ENCODE assay signal across 10 mouse cellular contexts in the genomic region with DNA sequence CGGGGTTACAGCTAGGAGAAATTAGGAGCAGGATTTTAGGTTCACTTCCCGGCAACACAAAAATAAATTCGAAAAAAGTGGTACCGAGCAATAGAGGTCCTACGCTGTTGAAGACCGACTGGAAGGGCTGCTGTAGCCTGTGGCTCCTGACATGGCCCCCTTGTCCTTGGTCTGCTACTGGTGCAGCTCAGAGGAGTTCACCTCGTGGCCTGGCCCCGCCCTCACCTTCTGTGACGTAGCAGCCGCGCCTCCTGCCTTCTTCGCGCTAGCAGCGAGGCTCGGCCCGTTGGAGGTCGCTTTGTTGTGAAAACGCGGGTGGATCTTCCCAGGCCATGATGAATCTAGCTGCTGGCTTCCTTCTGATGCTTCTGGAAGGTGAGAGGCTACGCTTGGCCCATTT. TPM values are rescaled to one million over a fixed set of nuclear protein-coding genes. Genes with fewer than 3 reads are reported as not detected.
DNase-seq lines count a peak whose midpoint lies in the region; ATAC-seq and TF ChIP-seq lines count a peak whose summit lies in the region.
"Had no signal": no experiment of that assay in that cellular context is flagged by ENCODE, and none has a peak within 500 bp of the region (broad histone marks: within the 10 kb centered on the region; RNA-seq: fewer than 3 reads in every experiment).

A gene (plus strand): TSS at position 12 of the 400 bp plus-strand sequence.

- H3K27ac ChIP-seq in lung, embryonic 15.5 days, result no peak within 1 kb of the TSS
- no peak within 1 kb of the TSS for H3K27ac ChIP-seq in lung, postnatal 0 days (ENCODE audit: low read length)
- H3K27ac ChIP-seq in embryonic facial prominence, embryonic 10.5 days (replicated peaks), result no peak within 1 kb of the TSS
- H3K27ac ChIP-seq in hindbrain, embryonic 12.5 days, result no peak within 1 kb of the TSS
- H3K27ac ChIP-seq in neural tube, embryonic 14.5 days (ENCODE audit: low read depth, low read length), result no peak within 1 kb of the TSS

- no peak for TF ChIP-seq EP300 in lung, postnatal 0 days (IDR thresholded peaks at IDR 0.05)

- 33% methylated on average over 20 of the region's 20 CpGs for WGBS in lung, embryonic 15.5 days
- WGBS in lung, postnatal 0 days, result 38% methylated on average over 20 of the region's 20 CpGs
- WGBS in embryonic facial prominence, embryonic 10.5 days, result 27% methylated on average over 20 of the region's 20 CpGs
- WGBS in hindbrain, embryonic 12.5 days, result 38% methylated on average over 20 of the region's 20 CpGs
- 37% methylated on average over 20 of the region's 20 CpGs for WGBS in neural tube, embryonic 14.5 days

- no peak for TF ChIP-seq CTCF in lung, postnatal 0 days (IDR thresholded peaks at IDR 0.05)

- no peaks in the 10 kb centered on the region for H3K4me1 ChIP-seq in lung, embryonic 15.5 days
- H3K4me1 ChIP-seq in lung, postnatal 0 days (ENCODE audit: insufficient read depth, low read depth, low read length), result no peaks in the 10 kb centered on the region
- H3K4me1 ChIP-seq in embryonic facial prominence, embryonic 10.5 days, result peaks cover 5% of the 10 kb centered on the region
- H3K4me1 ChIP-seq in hindbrain, embryonic 12.5 days, result peaks cover 2% of the 10 kb centered on the region; the same call in 1 of the 2 replicates
- H3K4me1 ChIP-seq in neural tube, embryonic 14.5 days (ENCODE audit: control insufficient read depth, insufficient read depth, low read length), result no peaks in the 10 kb centered on the region

- H3K4me2 ChIP-seq in lung, embryonic 15.5 days, result no peak within 1 kb of the TSS
- no peak within 1 kb of the TSS for H3K4me2 ChIP-seq in lung, postnatal 0 days (replicated peaks; ENCODE audit: low read depth, low read length)
- no peak within 1 kb of the TSS for H3K4me2 ChIP-seq in hindbrain, embryonic 12.5 days (replicated peaks)
- H3K4me2 ChIP-seq in neural tube, embryonic 14.5 days (ENCODE audit: low read depth, low read length), result no peak within 1 kb of the TSS

- H3K36me3 ChIP-seq in lung, embryonic 15.5 days, result peaks cover 79% of the 10 kb centered on the region
- peaks cover 49% of the 10 kb centered on the region for H3K36me3 ChIP-seq in lung, postnatal 0 days (ENCODE audit: insufficient read depth, low read length)
- peaks cover 95% of the 10 kb centered on the region for H3K36me3 ChIP-seq in embryonic facial prominence, embryonic 10.5 days (replicated peaks)
- H3K36me3 ChIP-seq in hindbrain, embryonic 12.5 days, result peaks cover 92% of the 10 kb centered on the region
- peaks cover 73% of the 10 kb centered on the region for H3K36me3 ChIP-seq in neural tube, embryonic 14.5 days (ENCODE audit: control insufficient read depth, insufficient read depth, low read length)

- no peak within 1 kb of the TSS for H3K4me3 ChIP-seq in lung, embryonic 15.5 days
- no peak within 1 kb of the TSS for H3K4me3 ChIP-seq in lung, postnatal 0 days (ENCODE audit: low read depth, low read length)
- H3K4me3 ChIP-seq in embryonic facial prominence, embryonic 10.5 days, result no peak within 1 kb of the TSS
- H3K4me3 ChIP-seq in hindbrain, embryonic 12.5 days, result no peak within 1 kb of the TSS
- no peak within 1 kb of the TSS for H3K4me3 ChIP-seq in neural tube, embryonic 14.5 days (ENCODE audit: low read depth, low read length)

- no peak for ATAC-seq in lung, embryonic 15.5 days (ENCODE audit: borderline replicate concordance, extremely low read depth, low FRiP score, low TSS enrichment)
- ATAC-seq in lung, postnatal 0 days, result no peak
- no peak for ATAC-seq in hindbrain, embryonic 12.5 days (ENCODE audit: low FRiP score)
- ATAC-seq in neural tube, embryonic 14.5 days (ENCODE audit: low read depth), result 0 out of 2 replicates have a peak, but pooled peaks have one; percentile 32
- ATAC-seq in megakaryocyte, adult 5-6 weeks (ENCODE audit: poor library complexity, severe bottlenecking), result no peak

- H3K9ac ChIP-seq in lung, embryonic 15.5 days, result no peak within 1 kb of the TSS
- H3K9ac ChIP-seq in lung, postnatal 0 days (replicated peaks; ENCODE audit: low read depth), result no peak within 1 kb of the TSS
- no peak within 1 kb of the TSS for H3K9ac ChIP-seq in hindbrain, embryonic 12.5 days
- no peak within 1 kb of the TSS for H3K9ac ChIP-seq in neural tube, embryonic 14.5 days (replicated peaks; ENCODE audit: low read depth, low read length)

- H3K9me3 ChIP-seq in lung, embryonic 15.5 days, result no peaks in the 10 kb centered on the region
- no peaks in the 10 kb centered on the region for H3K9me3 ChIP-seq in lung, postnatal 0 days (ENCODE audit: low read length)
- no peaks in the 10 kb centered on the region for H3K9me3 ChIP-seq in embryonic facial prominence, embryonic 10.5 days
- no peaks in the 10 kb centered on the region for H3K9me3 ChIP-seq in hindbrain, embryonic 12.5 days (replicated peaks)
- H3K9me3 ChIP-seq in neural tube, embryonic 14.5 days (ENCODE audit: control insufficient read depth, low read length), result no peaks in the 10 kb centered on the region

- no peak for DNase-seq in lung, postnatal 0 days (ENCODE audit: low spot score)
- DNase-seq in embryonic facial prominence, embryonic 10.5 days (ENCODE audit: low spot score), result peak; percentile 42
- no peak for DNase-seq in urinary bladder, postnatal 36 days (ENCODE audit: low spot score in 2 of 2)
- no peak for DNase-seq in gastrocnemius, adult 18-20 months (ENCODE audit: low spot score)
- DNase-seq: adrenal gland, postnatal 10 days; gastrocnemius, postnatal 10 days had no signal

- H3K27me3 ChIP-seq in lung, embryonic 15.5 days, result no peaks in the 10 kb centered on the region
- H3K27me3 ChIP-seq in lung, postnatal 0 days (replicated peaks; ENCODE audit: insufficient read depth, low read length), result no peaks in the 10 kb centered on the region
- no peaks in the 10 kb centered on the region for H3K27me3 ChIP-seq in embryonic facial prominence, embryonic 10.5 days (replicated peaks; ENCODE audit: low read depth, poor library complexity, severe bottlenecking)
- no peaks in the 10 kb centered on the region for H3K27me3 ChIP-seq in hindbrain, embryonic 12.5 days
- no peaks in the 10 kb centered on the region for H3K27me3 ChIP-seq in neural tube, embryonic 14.5 days (ENCODE audit: control insufficient read depth, insufficient read depth, low read length)

RNA-seq across cellular contexts. Expression of the gene that starts here (rescaled TPM):
- 10.8 and 12.9 TPM in 2 replicates for polyA plus RNA-seq in lung, embryonic 15.5 days (2015; fragmentation: Nextera tagmentation; extraction: Ambion mirVana)
- 4.1 and 4.4 TPM in 2 replicates for polyA plus RNA-seq in lung, postnatal 0 days (2015; fragmentation: Nextera tagmentation; extraction: Ambion mirVana)
- 15.9 and 17.8 TPM in 2 replicates for polyA plus RNA-seq in embryonic facial prominence, embryonic 10.5 days (2016; fragmentation: Nextera tagmentation; extraction: Ambion mirVana)
- 16.0 and 18.3 TPM in 2 replicates for polyA plus RNA-seq in hindbrain, embryonic 12.5 days (2016; fragmentation: Nextera tagmentation; extraction: Ambion mirVana)
- polyA plus RNA-seq in neural tube, embryonic 14.5 days (2014; fragmentation: Nextera tagmentation; extraction: Ambion mirVana), result 16.8 and 19.8 TPM in 2 replicates
- total RNA-seq in megakaryocyte, adult 5-6 weeks (2015), result 9.0 and 14.2 TPM in 2 replicates
- total RNA-seq in megakaryocyte, adult 5-6 weeks (2017), result 3.4 and 8.8 TPM in 2 replicates
- 1 to 10 TPM; 2.0 to 2.4 TPM for total RNA-seq in gastrocnemius, adult 18-20 months (2021)
